Mouse (Mus musculus) CH12.LX (cell line): ENCODE results near the gene Dkk3.

Source experiments
- E2F4 ChIP-seq: IDR thresholded peaks from 2 replicates; pipeline ENCODE4 v1.6.1; 2011; ENCODE audit warnings: low read depth, low read length, improper control_type of control experiment; ENCODE audit not compliant: insufficient replicate concordance
- HCFC1 ChIP-seq: IDR thresholded peaks from 2 replicates; pipeline ENCODE4 v1.6.1; 2012; ENCODE audit warnings: low read depth, mild to moderate bottlenecking, inconsistent platforms, low read length, improper control_type of control experiment

- no peak for TF ChIP-seq E2F4
- TF ChIP-seq HCFC1: no peak
Measured at GRCm38 (mm10) chr7:112202843-112203242, 44.0 kb upstream of the Dkk3 start.
